Mouse (Mus musculus): Measurements from ENCODE around the gene Alk.

DNA sequence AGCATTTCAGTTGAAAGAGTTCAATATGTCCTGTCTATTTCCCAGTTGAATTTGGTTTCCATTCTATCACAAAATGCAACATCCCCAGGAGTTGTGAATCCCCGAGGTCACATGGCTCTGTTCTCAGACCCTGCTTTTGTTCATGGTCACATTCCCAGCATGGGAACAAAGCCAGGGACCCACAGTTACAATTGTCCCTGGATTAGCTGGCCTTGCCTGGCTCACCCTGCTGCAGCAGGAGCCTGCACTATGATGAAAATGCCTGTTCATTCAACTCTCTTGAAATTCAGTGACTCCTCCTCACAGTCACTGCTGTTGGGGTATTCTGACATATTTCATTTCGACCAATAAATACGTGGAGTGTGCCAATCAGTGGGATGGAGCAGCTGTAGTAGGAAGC, 318.5 kb downstream of the Alk start:
- no peak for TF ChIP-seq POLR2A (IDR thresholded peaks at IDR 0.05; ENCODE audit: low read depth, low read length)
- TF ChIP-seq CTCF (IDR thresholded peaks at IDR 0.05; ENCODE audit: borderline replicate concordance, insufficient read depth, low read length), result no peak
